Mouse (Mus musculus): ENCODE data around the gene C2cd4c.

DNA sequence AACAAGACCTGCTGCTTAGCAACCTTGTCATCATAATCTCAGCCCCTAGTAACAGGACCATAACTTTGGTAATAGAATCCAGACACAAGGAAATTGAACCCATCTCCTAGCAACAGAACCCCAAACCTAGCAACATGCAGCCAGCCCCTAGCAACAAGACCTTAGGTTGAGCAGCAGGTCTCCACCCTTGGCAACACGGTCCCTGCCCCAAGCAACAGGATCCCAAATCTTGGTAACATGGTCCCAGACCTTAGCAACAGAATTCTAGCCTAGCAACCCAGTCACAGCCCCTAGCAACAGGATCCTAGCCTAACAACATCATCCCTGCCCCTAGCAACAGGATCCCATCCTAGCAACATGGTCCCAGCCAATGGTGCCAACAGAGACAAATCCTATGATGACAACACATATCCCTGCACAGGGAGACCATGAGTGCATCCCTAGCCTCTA, 41.1 kb upstream of the C2cd4c start:
- TF ChIP-seq CTCF (IDR thresholded peaks at IDR 0.05; ENCODE audit: borderline replicate concordance, control insufficient read depth, extremely low read depth, insufficient read depth, low read length, poor library complexity) (no peak), POLR2A (IDR thresholded peaks at IDR 0.05; ENCODE audit: control insufficient read depth, extremely low read depth, insufficient read depth, low read length, poor library complexity) (no peak)

Measured in thymus, adult 2 months (tissue).